Mouse (Mus musculus): ENCODE data around the gene Atg7. TPM values are rescaled to one million over a fixed set of nuclear protein-coding genes. Genes with fewer than 3 reads are reported as not detected.

Gene Atg7
- polyA plus RNA-seq, 3 experiments from 2014 or later: 29.7 to 39.8 (median 30.4) TPM

DNA sequence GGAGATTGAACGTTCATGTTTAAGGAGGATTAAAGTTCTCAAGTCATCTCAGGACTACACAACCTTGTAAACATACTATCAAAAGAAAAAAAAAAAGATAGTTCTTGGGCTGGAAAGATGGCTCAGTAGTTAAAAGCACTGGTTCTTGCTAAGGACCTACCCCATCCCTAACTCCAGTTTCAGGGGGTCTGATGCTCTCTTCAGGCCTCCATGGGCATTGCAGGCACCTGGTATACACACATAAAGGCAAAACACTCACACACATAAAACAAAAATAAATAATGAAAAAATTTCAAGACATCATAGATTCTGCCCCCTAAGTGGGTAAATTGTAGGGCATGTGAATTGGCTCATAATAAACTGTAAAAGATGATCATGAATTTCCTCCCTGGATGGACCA lies 42.5 kb downstream of the Atg7 start:
- ATAC-seq: no peak

DNA sequence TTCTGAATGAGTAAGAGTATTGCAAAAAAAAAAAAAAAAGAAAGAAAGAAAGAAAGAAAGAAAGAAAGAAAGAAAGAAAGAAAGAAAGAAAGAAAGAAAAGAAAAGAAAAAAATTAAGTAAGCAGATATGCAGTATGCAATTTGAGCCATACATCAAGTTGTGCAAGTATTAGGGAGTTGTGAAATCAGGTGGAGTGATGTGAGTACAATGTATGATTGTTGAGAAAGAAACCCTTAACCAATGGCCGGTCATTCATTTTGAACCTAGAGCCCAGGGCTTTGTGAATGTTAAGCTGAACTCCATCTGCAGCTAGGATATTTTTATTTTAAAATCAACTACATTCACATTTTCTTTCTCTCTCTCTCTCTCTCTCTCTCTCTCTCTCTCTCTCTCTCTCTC lies 44.1 kb downstream of the Atg7 start:
- no peak for ATAC-seq

DNA sequence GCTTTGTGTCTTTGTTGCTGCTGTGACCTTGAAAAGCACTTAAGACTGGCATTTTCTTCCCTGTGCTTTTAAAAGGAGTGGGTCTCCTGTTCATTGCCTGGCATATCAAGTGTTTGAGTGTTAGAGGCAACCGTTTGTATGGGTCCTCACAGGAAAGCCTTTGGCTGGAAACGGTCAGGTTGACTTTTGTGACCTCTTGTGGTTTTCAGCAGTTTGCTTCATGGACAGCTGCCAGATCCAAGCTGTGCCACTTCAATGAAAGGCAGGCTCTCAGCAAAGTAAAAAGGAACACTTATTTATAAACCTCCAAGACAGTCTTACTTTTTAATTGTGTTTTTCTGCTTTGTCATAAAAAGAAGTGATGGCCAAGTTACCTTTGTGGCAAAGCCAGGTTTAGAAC lies 47.8 kb downstream of the Atg7 start:
- no peak for ATAC-seq

DNA sequence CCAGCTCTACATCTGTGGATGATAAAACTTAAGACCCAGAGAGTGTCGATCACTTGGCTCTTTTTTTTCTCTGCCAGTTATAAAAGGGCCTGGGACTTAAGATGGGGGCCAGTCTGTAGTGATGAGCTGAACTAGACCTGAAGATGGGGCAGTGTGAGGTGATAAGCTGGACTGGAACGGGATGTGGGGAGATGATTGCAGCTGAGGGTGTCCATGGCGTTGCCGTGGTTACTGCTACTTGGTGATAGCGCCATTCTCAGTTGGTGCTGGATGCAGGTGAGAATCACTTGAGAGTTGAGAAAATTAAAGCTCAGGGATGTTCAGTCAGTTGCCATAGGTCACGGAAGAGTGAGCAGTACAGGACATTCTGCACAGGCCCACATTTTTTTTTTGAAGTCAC lies 48.6 kb downstream of the Atg7 start:
- ATAC-seq: no peak

DNA sequence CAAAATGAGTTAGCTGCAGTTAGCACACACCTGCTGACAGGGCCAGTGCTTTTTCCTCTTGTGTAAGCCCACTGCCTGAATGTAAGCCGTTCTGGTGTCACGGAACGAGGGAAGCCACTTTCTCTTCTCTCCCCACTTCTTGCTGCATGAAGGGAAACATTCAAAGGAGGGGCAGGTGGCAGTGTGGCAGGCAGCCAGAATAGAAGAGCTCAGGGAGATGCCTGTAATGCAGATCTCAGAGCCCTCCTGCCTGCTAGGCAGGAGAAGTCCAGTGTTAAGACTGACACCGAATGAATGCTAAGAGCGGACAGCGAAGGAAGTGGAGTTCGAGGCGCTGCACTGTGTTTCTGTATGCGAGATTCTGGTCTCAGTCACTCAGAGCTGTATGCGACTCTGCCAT lies 49.8 kb downstream of the Atg7 start:
- ATAC-seq: no peak

DNA sequence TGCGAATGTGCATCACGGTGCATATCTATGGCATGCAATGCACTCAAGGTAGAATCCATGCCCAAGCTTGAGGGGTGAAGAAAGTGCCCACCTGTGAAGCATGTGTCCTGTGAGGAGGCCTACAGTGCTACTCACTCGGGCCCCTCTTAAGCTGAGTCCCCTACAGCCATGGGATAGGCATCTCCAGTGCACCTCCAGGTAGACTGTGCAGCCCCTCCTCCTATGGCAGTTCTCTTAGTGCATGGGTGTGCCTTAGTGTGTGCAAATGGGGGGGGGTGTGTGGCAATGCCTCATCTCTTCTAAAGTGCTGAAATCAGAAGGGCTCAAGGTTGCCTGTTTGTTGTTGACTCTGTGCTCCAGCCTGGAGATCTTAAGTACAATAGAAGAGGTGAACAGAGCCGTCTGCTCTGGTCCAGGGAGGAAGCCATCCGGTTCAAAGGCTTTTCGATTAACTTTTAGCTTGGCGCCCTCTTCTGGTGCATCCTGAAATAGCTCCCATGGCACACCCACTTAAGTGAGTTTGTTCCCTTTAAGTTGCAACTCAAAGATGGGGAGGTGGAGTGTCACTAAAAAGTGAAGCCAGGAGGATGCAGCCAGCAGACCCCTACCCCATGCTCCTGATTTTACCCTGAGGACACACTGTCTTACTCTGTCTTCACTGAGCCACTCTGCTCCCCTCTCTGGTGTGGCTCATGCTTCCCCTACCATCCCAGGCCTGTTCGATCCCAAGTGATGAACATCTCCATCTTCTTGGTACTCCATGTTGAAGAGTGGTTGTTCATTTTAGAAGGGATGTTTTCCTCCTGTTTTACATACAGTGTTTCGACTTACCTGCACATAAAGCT lies 55.0 kb downstream of the Atg7 start:
- ATAC-seq: peak; percentile 65

DNA sequence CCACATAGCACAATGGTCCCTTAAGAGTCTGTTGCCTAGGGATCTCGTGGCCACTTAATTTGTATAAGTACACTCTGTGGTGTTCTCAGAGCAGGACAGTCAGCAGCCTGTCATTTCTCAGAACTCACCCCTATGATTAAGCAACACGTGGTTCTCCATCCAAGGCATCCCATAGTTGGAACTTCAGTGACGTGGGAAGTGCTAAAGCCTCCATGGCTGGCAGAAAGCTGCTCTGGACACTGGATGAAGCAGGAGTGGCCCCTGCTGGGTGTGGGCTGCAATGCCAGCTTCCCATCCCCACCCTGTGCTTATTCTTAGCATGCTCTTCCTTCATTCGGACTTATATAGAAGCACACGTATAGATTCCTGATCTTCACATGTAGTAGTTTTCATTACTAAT lies 55.7 kb downstream of the Atg7 start:
- no peak for ATAC-seq

DNA sequence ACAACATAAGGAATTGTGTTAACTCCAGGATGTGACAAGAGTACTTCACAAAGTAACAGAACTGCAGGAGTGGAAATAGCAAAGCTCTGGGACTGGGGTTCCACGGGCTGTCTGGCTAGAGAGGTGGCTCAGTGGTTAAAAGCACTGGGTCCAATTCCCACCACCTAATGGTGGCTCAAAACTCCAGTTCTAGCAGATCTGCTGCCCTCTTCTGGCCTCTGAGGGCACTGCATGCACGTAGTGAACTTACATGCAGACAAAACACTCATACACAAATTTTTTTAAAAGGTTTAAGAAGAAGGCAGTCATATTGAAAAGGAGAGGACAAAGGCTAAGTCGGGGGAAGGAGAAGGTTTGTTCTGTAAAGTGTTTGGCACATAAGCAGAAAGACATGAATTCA lies 57.8 kb downstream of the Atg7 start:
- no peak for ATAC-seq

DNA sequence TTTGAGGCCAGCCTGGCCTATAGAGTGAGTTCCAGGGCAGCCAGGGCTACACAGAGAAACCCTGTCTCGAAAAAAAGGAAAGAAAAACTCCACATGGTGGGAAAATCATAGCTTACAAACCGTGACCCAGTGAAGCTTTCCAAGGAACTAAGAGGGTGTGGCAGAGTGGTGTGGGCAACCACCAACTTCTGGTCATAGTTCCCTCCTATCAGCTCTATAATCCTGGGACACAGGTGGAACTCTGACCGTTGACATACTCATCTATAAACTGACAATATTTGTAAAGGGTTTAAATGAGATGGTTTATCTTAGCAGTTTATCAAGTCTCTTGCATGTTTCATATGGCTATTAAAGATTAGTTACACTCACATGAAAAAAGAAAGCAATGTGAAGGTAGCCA lies 64.1 kb downstream of the Atg7 start:
- no peak for ATAC-seq

DNA sequence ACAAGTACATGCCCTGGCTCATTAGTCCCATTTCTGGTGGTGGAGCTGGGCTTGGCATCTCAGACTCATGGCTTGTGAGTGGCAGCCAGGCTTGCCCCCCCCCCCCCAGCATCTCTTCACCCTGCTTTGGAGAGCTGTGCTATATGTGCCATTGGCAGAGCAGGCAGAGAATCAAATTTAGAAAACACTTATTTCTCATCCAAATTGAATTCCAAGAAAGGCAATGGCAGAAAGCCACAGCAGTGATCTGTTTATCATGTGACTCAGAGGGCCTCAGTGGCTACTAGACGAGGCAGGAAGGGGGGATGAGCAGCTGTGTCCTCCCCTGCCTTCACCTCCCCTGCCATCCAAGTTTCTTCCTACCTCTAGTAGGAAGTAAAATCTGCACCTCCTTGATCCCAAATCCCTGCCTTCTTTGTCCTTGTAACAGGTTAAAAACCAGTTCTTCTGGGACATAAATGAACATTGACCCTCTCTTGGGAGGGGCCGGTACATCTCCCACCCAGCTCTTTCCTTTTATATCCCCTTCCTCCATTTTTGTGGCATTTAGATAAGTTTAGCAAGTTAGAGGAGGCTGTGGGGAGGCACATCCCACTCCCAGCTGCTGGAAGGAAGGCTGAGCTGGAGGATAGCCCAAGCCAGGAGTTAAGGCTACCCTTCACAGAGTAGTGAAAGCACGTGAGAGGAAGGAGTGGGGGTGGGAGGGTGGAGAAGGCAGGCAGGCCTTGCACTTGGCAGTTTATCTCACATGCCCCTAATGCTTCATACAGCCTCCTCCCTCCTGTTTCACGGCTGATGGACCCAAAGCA lies 69.5 kb downstream of the Atg7 start:
- ATAC-seq: no peak

DNA sequence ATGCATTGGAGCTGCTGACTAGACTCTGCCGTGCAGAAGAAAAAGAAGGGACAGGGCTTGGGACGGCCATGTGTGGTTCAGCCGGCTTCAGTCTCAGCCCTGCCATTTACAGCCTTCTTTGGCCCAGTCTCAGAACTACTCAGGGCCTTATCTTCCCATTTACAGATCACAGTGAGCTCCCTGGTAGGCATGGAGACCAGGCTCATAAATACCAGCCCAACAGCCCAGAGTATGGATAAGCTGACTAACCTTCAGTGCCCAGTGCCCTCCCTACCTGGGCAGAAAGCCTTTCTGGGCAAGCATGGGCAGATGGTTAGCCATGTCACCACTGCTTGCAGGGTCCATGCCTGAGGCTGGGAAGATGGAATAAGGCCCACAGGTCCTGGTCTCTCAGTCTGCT lies 70.6 kb downstream of the Atg7 start:
- no peak for ATAC-seq

DNA sequence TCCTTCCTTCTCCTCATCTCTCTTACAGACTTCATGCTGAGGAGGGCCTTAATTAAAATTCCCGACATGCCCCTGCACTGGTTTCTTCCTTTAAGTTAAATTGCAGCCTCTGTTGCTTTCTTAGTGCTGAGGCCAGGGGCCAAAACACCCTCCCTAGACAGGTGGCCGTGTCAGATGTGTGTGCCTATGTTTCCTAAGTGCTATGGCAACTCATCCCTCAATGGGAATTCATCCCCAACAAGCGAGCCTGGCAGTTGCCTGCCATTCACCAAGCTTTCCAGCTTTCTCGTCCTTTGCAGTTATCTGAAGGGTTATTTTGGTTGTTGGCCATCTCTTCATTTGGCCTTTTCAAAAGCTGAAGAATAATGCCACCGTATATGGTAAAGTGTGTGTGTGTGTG lies 71.8 kb downstream of the Atg7 start:
- no peak for ATAC-seq

DNA sequence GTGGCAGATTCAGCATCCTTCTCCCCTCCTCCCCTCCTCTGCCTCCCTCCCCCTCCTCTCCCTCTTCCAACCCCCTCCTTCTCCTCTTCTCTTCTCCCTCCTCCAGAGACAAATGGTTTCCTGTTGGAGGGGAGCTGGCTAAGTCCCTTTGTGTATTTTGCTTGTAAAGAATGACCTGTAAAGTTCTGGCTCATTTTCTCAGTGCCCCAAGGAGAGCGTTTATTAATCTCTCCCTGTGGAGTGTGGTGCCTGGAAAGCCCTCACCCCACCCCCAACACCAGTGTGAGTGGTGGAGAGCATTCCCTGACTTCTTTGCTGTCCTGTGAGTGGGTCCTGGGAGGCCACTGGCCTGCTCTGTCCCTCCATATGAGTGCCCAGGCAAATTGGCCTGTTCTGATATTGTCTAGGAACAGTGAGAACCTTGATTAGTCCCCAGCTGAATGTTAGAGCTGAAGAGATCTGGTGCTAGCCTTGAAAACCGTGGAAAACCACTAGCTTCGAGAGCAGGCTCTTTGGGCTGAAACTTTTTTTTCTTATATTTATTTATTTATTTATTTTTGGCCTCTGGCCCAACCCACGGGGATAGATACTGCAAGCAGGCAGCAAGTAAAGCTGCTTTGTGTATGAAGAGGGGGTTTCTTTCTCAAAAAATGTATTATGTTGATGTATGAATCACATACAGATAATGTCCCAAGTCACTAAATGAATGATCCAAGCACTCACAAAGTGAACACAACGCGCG lies 72.6 kb downstream of the Atg7 start:
- ATAC-seq: no peak

DNA sequence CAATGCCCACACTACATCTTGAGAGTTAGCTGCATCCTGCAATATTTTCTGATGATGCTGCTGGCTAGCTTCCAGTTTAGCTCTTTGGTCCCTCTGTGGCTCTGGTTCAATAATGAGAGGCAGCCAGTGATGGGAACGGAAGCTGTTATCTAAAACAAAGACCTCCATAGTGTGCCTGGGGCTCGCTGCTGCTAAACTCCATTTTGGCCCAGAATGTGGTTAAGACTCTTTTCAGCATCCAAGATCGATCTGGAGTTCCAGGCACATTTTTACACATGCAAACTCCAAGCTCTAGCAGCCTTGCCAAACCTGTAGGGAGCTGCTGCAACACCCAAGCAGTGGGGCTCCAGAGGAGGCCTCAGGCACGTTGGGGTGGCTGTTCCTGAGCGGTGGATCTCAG lies 76.2 kb downstream of the Atg7 start:
- ATAC-seq: no peak

DNA sequence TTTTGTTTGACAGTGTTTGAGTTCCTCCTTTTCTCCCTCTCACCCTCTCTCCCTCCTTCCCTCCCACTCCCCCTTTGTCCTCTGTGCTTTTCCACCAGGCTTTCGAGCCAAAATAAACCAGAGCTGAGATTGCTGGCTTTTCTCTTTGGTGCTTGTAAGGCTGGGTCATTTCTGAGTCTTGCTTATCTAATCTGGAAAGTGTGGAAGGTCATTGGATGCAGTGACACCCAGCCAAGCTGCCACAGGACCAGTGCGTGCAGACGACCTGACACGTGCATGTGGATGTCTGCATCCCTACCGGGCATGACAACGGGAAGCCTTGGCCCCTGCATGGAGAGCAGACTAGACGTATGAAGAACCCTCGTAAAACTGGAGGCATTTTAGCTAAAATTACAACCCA lies 76.8 kb downstream of the Atg7 start:
- ATAC-seq: no peak

DNA sequence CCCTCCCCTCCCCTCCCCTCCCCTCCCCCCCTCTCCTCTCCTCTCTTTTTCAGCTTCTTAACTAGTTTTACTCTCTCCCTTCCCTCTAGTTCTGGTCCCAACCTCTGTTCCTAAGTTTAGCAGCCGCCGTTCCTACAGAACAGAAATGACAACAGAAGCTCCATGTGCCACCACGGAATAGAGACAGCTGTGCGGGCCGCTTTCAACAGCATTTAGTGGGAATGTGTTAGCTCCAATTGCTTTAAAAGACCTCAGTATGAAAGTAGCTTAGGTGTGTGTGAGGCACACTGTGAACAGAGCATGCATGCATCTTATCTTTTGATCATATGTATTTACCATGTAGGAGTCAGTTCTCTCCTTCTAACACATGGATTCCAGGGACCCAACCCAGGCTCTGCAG lies 79.1 kb downstream of the Atg7 start:
- no peak for ATAC-seq

DNA sequence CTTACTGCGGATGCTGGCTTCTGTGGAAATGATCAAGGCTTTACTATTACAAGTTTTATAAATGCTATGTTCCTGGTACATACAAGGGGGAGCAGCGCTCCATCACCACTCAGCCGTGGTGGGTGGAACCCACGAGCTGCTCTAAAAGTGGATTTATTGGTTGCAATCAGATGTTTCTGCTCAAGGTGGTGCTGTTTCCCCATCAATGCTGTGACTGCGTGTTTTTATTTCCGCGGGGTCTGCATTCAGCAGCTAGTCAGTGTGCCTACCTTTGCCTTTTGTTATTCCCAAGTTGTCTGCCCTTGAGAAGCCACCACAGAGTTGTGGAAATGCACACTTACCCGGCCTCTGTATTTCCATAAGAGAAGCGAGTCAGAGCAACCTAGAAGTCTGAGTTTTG lies 81.0 kb downstream of the Atg7 start:
- no peak for ATAC-seq

DNA sequence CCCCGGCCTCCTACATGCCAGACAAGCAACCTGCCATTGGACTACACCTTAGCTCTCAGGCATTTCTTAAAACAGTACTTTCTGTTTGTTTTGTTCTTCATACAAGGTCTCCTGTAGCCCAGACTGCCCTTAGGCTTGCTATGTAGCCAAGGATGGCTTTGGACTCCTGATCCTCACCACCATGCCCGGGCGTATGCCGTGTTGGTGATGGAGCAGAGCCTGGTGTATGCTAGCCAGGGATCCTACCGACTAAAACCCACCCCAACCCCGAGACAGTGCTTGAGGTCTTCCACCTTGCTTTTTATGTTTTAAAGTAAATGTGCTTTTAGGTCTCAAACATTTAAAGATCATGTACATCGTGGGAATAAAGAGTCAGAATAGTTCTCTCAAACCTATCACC lies 81.5 kb downstream of the Atg7 start:
- no peak for ATAC-seq

DNA sequence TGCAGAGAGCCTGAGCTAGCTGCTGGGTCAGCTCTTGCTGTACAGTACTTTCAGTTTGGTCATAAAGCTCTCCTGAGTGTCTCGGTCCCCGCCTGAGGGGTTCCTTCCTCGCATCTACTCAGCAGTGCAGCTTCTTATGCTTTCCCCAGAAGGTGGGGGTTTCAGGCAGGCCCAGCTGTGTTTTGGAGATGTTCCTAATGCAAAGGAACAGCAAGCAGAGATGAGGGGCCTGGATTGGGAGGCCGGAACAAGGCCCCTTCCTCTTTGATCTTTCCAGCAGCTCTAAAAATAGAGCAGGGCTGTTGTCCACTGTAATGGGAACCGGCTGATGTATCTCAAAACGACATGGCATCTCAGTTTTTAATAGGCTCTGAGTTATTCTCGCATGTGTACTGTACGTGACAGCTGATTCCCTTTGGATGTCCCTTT lies 82.3 kb downstream of the Atg7 start:
- ATAC-seq: no peak

DNA sequence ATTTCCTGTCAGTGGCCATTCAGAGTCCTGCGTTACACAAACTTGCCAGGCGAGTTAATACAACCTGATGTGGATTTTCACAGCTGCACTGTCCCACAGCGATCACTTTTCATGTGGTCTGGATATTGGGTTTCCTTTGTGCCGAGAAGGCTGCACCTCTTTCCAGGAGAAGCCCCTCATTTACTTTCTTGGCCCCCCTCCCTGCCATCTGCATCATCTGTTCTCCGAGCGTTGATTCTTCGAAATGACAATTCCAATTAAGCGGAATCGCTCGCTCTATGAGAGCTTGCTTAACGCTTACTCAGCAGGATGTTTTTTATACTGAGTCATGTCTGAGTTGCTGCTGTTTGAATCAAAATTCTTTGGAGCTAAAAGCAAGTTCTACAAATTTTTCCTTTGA lies 83.8 kb downstream of the Atg7 start:
- ATAC-seq: no peak

DNA sequence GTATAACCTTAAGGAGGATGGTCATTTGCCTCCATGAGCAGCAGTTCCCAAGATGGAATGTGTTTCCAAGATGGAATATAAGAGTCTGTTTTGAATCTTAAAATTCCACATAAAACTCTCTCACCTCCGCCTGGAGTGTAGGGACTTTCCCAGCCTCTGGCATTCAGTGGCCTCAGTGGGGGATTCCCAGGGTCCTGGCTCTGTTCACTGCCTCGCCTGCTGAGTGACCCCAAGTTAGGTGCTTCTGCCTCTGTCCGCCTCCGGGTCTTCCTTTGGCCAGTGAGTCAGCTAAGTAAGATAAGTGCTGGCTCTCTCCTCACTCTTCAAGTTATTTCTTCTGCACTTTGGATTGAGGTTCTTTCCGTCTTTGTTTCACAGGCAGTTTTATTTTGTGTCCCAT lies 90.3 kb downstream of the Atg7 start:
- ATAC-seq: no peak

DNA sequence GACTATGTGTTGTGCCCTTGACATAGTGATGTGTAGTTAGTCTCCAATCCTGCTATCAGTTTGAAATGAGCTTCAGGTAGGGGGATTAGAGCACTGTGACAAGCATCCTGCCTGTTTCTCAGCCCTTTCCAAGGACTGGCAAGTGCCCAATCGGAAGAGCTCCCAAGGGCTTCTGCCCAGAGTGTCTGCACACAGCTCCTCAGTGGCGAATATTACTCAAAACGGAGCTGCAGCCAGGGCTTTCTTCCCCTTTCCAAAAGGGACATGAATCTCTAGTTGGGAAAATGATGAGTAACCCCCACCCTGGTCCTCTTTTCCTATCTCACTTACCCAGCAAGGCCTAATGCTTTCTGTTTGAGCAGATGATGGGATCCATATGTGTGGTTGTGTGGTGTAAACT lies 90.8 kb downstream of the Atg7 start:
- ATAC-seq: no peak

DNA sequence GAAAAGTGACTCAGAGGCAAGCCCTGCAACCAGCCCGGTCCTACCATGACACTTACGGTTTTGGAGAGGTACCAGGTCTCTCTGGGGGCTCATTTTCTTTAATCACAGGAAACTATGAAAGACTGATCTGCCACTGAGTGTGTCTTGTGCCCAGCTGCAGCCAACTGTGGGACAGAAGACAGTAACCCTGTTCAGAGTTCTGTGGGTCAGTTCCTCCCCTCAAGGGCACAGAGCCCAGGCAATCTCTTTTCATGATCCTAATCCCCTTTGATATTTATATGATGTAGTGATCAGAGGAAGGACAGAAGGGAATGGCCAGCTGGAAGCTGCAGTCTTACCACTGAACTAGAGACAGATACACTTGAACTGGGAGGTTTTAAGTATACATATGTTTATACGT lies 92.2 kb downstream of the Atg7 start:
- ATAC-seq: no peak

DNA sequence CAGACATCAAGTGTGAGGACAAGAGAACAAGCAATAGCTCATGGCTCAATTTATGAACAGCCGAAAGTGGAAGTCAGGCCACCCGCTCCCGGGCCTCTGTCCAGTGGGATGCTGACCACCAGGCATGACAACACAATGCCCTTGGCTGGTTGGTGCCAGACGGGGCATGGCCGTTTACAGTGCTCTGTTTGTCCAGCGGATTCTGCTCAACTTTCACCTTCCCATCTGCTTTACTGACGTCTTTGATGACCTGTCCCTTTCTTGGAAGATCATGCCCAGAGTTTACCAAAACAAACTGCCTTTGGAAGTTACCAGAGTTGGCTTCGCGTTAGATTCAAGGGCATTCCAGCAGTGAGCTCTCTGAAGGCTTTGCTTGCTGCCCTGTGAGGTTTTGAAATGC lies 93.5 kb downstream of the Atg7 start:
- no peak for ATAC-seq
